Mouse (Mus musculus) gastrocnemius, adult 8-10 months (tissue): ENCODE data around the gene Ivd. TPM values are rescaled to one million over a fixed set of nuclear protein-coding genes. Genes with fewer than 3 reads are reported as not detected.
A peak's percentile ranks its signal among the peaks of the same experiment; 100 is the strongest.

ENCODE experiments used
- DNase-seq, 2 experiments: peaks; one replicate each; pipeline ENCODE4 v3.0.0; 2022; ENCODE audit warnings: low spot score in 2 of 2
- total RNA-seq, 4 experiments: library from RNA; stranded (reverse); gene quantifications; 2 replicates each; pipeline ENCODE4 v1.2.4; 2022

Ivd gene
- total RNA-seq, 4 experiments from 2014 or later: 121 to 159 (median 140) TPM

GRCm38 (mm10) chr2:118907781-118908180 is 46.0 kb downstream of the Ivd start:
- DNase-seq: no peak

GRCm38 (mm10) chr2:118909151-118909550 is 47.4 kb downstream of the Ivd start:
- DNase-seq: no peak

DNA sequence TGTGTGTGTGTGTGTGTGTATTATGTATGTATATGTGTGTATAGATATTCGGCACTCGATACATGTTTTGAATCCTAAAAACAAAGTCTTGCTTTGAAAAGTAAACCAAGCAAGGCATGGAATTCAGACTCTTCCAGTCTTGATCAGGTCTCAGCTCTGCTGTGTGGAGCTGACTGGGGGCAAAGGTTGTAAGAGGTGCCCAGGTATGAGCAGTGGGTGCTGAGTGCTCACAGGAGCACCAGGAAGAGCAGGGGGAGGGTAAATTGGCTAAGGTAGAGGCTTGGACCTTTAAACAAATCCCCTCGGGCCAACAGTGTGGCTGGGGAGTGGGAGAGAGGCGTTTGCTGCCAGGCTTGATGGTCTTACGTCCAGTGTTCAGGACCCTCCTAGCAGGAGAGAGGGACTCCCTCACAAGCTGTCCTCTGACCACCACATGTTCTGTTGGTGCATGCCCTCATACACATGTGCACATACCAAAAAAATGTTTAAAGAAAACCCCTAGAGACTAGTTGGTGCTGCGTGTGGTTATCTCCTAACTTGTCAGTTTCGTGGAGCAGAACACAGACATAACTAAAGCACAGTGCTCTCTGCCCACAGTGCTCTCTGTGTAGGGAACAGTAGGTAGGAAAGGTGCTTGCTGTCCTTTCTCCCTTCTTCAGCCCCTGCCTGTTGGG is 49.0 kb downstream of the Ivd start:
- no peak for DNase-seq

DNA sequence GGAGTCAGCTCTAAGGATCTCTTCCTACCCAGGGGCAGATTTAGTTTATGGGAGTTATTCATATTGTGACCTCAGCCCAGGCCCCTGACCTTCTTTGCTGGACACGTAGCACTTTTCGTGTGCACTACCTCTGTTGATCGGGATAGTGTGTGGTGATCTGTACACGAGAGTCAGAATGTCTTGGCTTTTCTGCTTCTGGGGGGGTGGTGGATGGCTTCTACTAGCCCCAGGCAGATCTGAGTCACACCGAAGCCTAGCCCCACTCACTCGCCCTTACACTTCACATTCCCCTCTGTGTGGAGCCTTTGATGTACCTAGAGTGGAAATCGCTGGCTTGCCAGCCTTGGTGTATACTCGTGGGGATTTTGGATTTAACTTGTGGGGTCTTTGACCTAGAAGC is 51.0 kb downstream of the Ivd start:
- DNase-seq: no peak

DNA sequence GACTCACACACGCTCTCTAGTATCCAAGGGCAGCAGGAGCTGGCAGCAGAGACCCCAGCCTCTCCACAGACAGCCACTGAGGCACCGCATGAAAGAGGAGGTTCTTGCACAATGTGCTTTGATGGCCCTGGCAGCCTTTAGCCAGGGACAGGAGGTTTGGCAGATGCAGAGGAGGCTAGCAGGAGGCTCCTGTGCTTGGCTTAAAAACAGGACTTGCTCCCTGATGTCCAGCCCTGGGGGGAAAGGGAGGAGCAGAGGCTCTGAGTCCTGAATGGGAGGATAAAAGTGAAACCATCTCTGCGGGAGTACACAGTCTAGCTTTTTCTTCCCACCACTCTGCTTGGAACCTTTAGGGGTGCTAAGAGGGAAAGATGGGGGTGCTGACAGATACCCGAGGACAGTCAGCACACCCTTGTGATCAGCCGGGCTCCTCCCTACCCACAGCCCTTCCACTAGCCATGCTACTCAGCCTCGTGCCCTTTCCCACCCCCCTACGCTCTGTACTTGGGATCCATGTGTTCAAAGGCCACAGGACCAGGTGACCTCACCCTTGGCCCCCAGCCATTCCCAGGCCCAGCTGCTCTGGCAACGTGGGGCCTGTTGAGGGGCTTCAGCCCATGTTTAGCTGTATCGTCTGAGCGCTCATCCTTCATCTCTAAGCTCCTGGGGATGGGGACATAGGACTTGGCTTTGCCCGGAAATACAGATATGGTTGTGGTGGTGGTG is 52.0 kb downstream of the Ivd start:
- no peak for DNase-seq

GRCm38 (mm10) chr2:118914685-118915084 is 52.9 kb downstream of the Ivd start:
- no peak for DNase-seq

DNA sequence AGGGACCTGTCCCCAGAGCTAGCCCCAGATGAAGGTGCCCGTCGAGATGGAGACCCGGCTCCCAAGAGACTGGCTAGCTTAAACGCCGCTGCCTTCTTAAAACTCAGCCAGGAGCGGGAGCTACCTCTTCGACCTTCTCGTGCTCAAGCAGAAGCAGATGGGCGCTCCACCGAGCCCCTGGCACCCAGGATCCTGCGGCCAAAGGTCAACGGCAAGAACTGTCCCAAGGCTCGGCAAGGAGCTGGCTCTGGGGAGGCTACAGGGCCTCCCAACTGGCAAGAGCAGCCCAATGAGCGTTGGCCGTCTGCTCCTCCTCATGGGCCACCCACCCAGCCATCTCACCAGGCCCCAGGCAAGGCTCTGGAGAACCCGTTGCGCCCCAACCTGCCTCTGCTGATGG is 54.7 kb downstream of the Ivd start:
- DNase-seq: no peak

- DNase-seq: no peak
Measured at GRCm38 (mm10) chr2:118918543-118918942, 56.8 kb downstream of the Ivd start.

GRCm38 (mm10) chr2:118920428-118920827 is 58.7 kb downstream of the Ivd start:
- no peak for DNase-seq

DNA sequence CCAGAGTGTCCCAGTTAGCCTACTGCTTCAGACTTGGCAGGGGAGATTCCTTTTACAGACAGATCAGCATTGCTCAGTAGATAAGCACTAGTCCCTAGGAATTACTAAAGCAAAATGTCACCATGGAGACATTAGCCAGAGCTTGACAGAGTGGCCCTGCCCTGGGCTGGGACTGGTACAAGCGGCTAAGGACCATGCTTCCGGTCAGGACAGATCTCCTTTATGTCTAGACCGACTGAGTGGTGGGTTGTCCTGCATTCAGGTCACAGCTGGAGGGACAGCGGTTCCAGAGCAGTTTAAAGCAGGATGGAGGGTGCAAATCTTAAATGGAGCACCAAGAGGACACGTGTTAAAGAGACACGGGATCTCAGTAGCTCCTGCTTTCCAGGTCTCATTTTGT is 64.2 kb downstream of the Ivd start:
- no peak for DNase-seq

- DNase-seq: peak; percentile 63 to 74
Measured at GRCm38 (mm10) chr2:118926361-118926997, 64.7 kb downstream of the Ivd start, which contains the start of gene Chst14. Gene Chst14 (plus strand): TSS chr2:118926496.

- DNase-seq: no peak
Measured at GRCm38 (mm10) chr2:118926998-118927739, 65.4 kb downstream of the Ivd start.

Other genes starting within 250 kb of the Ivd start
- gene Pak6, start 198.7 kb upstream of the Ivd start, total RNA-seq: not detected
- gene Ankrd63, start 158.0 kb upstream of the Ivd start, total RNA-seq: not detected
- under 1 TPM in 3 of 4 experiments, not detected in 1; 0.15 to 0.27 (median 0.27) TPM for gene Plcb2, start 133.5 kb upstream of the Ivd start, total RNA-seq
- 1 to 10 TPM; 5.0 to 7.2 (median 5.2) TPM for gene Inafm2, start 116.2 kb upstream of the Ivd start, total RNA-seq
- gene Ccdc9b, start 99.3 kb upstream of the Ivd start, total RNA-seq: 10 to 100 TPM; 17.5 to 20.6 (median 18.4) TPM
- not detected for gene Phgr1, start 89.2 kb upstream of the Ivd start, total RNA-seq
- under 1 TPM in 2 of 4 experiments, not detected in 2; 0.10 to 0.11 TPM for gene Disp2, start 82.2 kb upstream of the Ivd start, total RNA-seq
- gene Knstrn, start 48.0 kb upstream of the Ivd start, total RNA-seq: under 1 TPM; 0.10 to 0.54 (median 0.44) TPM
- 1 to 10 TPM; 4.6 to 7.1 (median 5.2) TPM for gene Bahd1, start 38.4 kb downstream of the Ivd start, total RNA-seq
- gene Chst14, start 64.5 kb downstream of the Ivd start, total RNA-seq: 1 to 10 TPM; 1.0 to 2.3 (median 1.9) TPM
- gene Ccdc32, start 167.4 kb downstream of the Ivd start, total RNA-seq: 1 to 10 TPM; 2.9 to 5.4 (median 4.2) TPM
- 1 to 10 TPM; 2.7 to 3.5 (median 3.3) TPM for gene Rpusd2, start 172.8 kb downstream of the Ivd start, total RNA-seq
- gene Knl1, start 185.2 kb downstream of the Ivd start, total RNA-seq: under 1 TPM in 3 of 4 experiments, not detected in 1; 0.07 to 0.36 (median 0.29) TPM